Mouse (Mus musculus) embryonic facial prominence, embryonic 10.5 days (tissue): ENCODE data around the gene Ldhc. TPM values are rescaled to one million over a fixed set of nuclear protein-coding genes. Genes with fewer than 3 reads are reported as not detected.

Experiments used
- DNase-seq: peaks from one replicate; pipeline ENCODE4 v3.0.0-alpha.2; 2017; ENCODE audit warnings: low spot score
- H3K27ac ChIP-seq: fragments of 300-500 bp; sonication (generic); replicated peaks from 2 replicates; pipeline ENCODE4 v1.5.1; 2016; ENCODE audit warnings: mild to moderate bottlenecking
- H3K27me3 ChIP-seq: fragments of 300-500 bp; sonication (generic); replicated peaks from 2 replicates; pipeline ENCODE4 v1.6.1; 2016; ENCODE audit warnings: low read depth, mild to moderate bottlenecking; ENCODE audit not compliant: poor library complexity, severe bottlenecking
- H3K36me3 ChIP-seq: fragments of 300-500 bp; sonication (generic); replicated peaks from 2 replicates; pipeline ENCODE4 v1.6.1; 2016; ENCODE audit warnings: mild to moderate bottlenecking, moderate library complexity
- H3K4me1 ChIP-seq: fragments of 300-500 bp; sonication (generic); 2 replicates; pipeline ENCODE4 v1.6.1; 2016
- H3K4me3 ChIP-seq: fragments of 300-500 bp; sonication (generic); 2 replicates; pipeline ENCODE4 v1.5.1; 2016; ENCODE audit warnings: mild to moderate bottlenecking, moderate library complexity
- H3K9me3 ChIP-seq: fragments of 300-500 bp; sonication (generic); 2 replicates; pipeline ENCODE4 v1.6.1; 2016; ENCODE audit warnings: mild to moderate bottlenecking
- WGBS: fragments of 180-500 bp; shearing (Covaris S2); methylation state at CpG from one replicate; pipeline ENCODE4 v1.1.7; 2016; 5-methylcytosine and 5-hydroxymethylcytosine counted together
- polyA plus RNA-seq: library from polyadenylated mRNA; unstranded; fragments of >200 nt; fragmentation: Nextera tagmentation; extraction: Ambion mirVana; gene quantifications from 2 replicates; pipeline ENCODE4 v1.2.1, GENCODE M21; 2016

The Ldhc gene
- polyA plus RNA-seq, 1 experiment from 2014 or later: 0.31 TPM

GRCm38 (mm10) chr7:46834994-46835610, 25.9 kb upstream of the Ldhc start:
- Histone ChIP-seq H3K27me3 (0 out of 2 replicates have a peak, but pooled peaks cover 3% of the 10 kb centered on the region), H3K4me3 (no peak overlapping the region), H3K36me3 (no peaks in the 10 kb centered on the region), H3K4me1 (peaks cover 40% of the 10 kb centered on the region), H3K27ac (peak overlapping the region; percentile 59; the same call in 1 of the 2 replicates), H3K9me3 (no peaks in the 10 kb centered on the region)
- WGBS: 18% methylated on average over 14 of the region's 14 CpGs
- no peak for DNase-seq

GRCm38 (mm10) chr7:46836357-46836756, 24.6 kb upstream of the Ldhc start:
- H3K9me3 ChIP-seq: no peaks in the 10 kb centered on the region
- H3K4me3 ChIP-seq: no peak overlapping the region
- H3K36me3 ChIP-seq: no peaks in the 10 kb centered on the region
- H3K27ac ChIP-seq: no peak overlapping the region
- H3K4me1 ChIP-seq: peaks cover 45% of the 10 kb centered on the region
- no peak for DNase-seq
- peaks cover 15% of the 10 kb centered on the region for H3K27me3 ChIP-seq
- 86% methylated on average over 5 of the region's 5 CpGs for WGBS

GRCm38 (mm10) chr7:46837073-46837472, 23.9 kb upstream of the Ldhc start:
- peaks cover 23% of the 10 kb centered on the region for H3K27me3 ChIP-seq
- no peaks in the 10 kb centered on the region for H3K9me3 ChIP-seq
- H3K4me3 ChIP-seq: no peak overlapping the region
- H3K27ac ChIP-seq: no peak overlapping the region
- WGBS: 50% methylated on average over 5 of the region's 5 CpGs
- no peaks in the 10 kb centered on the region for H3K36me3 ChIP-seq
- DNase-seq: no peak
- peaks cover 51% of the 10 kb centered on the region for H3K4me1 ChIP-seq

- H3K27me3 ChIP-seq: peaks cover 32% of the 10 kb centered on the region
- DNase-seq: peak; percentile 71
- peaks cover 53% of the 10 kb centered on the region for H3K4me1 ChIP-seq
- H3K9me3 ChIP-seq: no peaks in the 10 kb centered on the region
- 5% methylated on average over 9 of the region's 9 CpGs for WGBS
- H3K36me3 ChIP-seq: no peaks in the 10 kb centered on the region
- peak overlapping the region; percentile 36 for H3K4me3 ChIP-seq
- H3K27ac ChIP-seq: peak overlapping the region; percentile 77
These were observed 22.8 kb upstream of the Ldhc start for GRCm38 (mm10) chr7:46838104-46838671.

GRCm38 (mm10) chr7:46838891-46839302, 22.1 kb upstream of the Ldhc start:
- DNase-seq: peak; percentile 42
- Histone ChIP-seq H3K9me3 (no peaks in the 10 kb centered on the region), H3K27me3 (peaks cover 32% of the 10 kb centered on the region), H3K27ac (no peak overlapping the region; the same call in 1 of the 2 replicates), H3K4me3 (peak overlapping the region; percentile 25; the same call in 1 of the 2 replicates), H3K4me1 (peaks cover 54% of the 10 kb centered on the region), H3K36me3 (no peaks in the 10 kb centered on the region)
- 7% methylated on average over 8 of the region's 8 CpGs for WGBS

- WGBS: 25% methylated on average over 7 of the region's 7 CpGs
- H3K4me3 ChIP-seq: no peak overlapping the region
- H3K4me1 ChIP-seq: peaks cover 59% of the 10 kb centered on the region
These were observed 21.6 kb upstream of the Ldhc start for GRCm38 (mm10) chr7:46839446-46839845.

GRCm38 (mm10) chr7:46839861-46840260, 21.1 kb upstream of the Ldhc start:
- 72% methylated on average over 5 of the region's 5 CpGs for WGBS
- H3K36me3 ChIP-seq: no peaks in the 10 kb centered on the region
- H3K27ac ChIP-seq: no peak overlapping the region
- H3K9me3 ChIP-seq: no peaks in the 10 kb centered on the region
- peaks cover 60% of the 10 kb centered on the region for H3K4me1 ChIP-seq
- DNase-seq: no peak
- peaks cover 32% of the 10 kb centered on the region for H3K27me3 ChIP-seq
- H3K4me3 ChIP-seq: no peak overlapping the region

More at GRCm38 (mm10) chr7:46839446-46839845, 21.6 kb upstream of the Ldhc start:
- no peaks in the 10 kb centered on the region for H3K9me3 ChIP-seq
- no peak overlapping the region for H3K27ac ChIP-seq
- no peak for DNase-seq
- H3K27me3 ChIP-seq: peaks cover 32% of the 10 kb centered on the region
- H3K36me3 ChIP-seq: no peaks in the 10 kb centered on the region

GRCm38 (mm10) chr7:46840326-46840725, 20.7 kb upstream of the Ldhc start:
- DNase-seq: no peak
- H3K4me1 ChIP-seq: peaks cover 61% of the 10 kb centered on the region
- WGBS: 45% methylated on average over 4 of the region's 4 CpGs
- H3K27ac ChIP-seq: no peak overlapping the region
- peaks cover 32% of the 10 kb centered on the region for H3K27me3 ChIP-seq
- no peak overlapping the region for H3K4me3 ChIP-seq
- H3K9me3 ChIP-seq: no peaks in the 10 kb centered on the region
- no peaks in the 10 kb centered on the region for H3K36me3 ChIP-seq

GRCm38 (mm10) chr7:46840787-46841525, 20.0 kb upstream of the Ldhc start, which contains the start of gene Ldha:
TSS of gene Ldha (plus strand) at chr7:46841475.
- Histone ChIP-seq H3K27ac (no peak within 1 kb of the TSS; the same call in 1 of the 2 replicates), H3K4me3 (no peak within 1 kb of the TSS), H3K9me3 (no peaks in the 10 kb centered on the region), H3K36me3 (no peaks in the 10 kb centered on the region), H3K4me1 (peaks cover 65% of the 10 kb centered on the region), H3K27me3 (peaks cover 32% of the 10 kb centered on the region)
- DNase-seq: no peak
- 22% methylated on average over 6 of the region's 6 CpGs for WGBS

GRCm38 (mm10) chr7:46842278-46842677, 18.7 kb upstream of the Ldhc start:
- Histone ChIP-seq H3K4me1 (peaks cover 71% of the 10 kb centered on the region), H3K36me3 (peaks cover under 1% of the 10 kb centered on the region)
- 31% methylated on average over 5 of the region's 5 CpGs for WGBS

GRCm38 (mm10) chr7:46843576-46843975, 17.4 kb upstream of the Ldhc start:
- 83% methylated on average over 4 of the region's 4 CpGs for WGBS
- H3K4me1 ChIP-seq: peaks cover 65% of the 10 kb centered on the region
- H3K9me3 ChIP-seq: no peaks in the 10 kb centered on the region
- H3K4me3 ChIP-seq: no peak overlapping the region
- peaks cover 32% of the 10 kb centered on the region for H3K27me3 ChIP-seq
- no peak overlapping the region for H3K27ac ChIP-seq
- H3K36me3 ChIP-seq: peaks cover 14% of the 10 kb centered on the region
- DNase-seq: no peak

More at GRCm38 (mm10) chr7:46842278-46842677, 18.7 kb upstream of the Ldhc start:
- peaks cover 32% of the 10 kb centered on the region for H3K27me3 ChIP-seq
- H3K4me3 ChIP-seq: no peak overlapping the region
- H3K9me3 ChIP-seq: no peaks in the 10 kb centered on the region
- no peak overlapping the region for H3K27ac ChIP-seq
- DNase-seq: no peak

GRCm38 (mm10) chr7:46845211-46845977, 15.6 kb upstream of the Ldhc start:
- peaks cover 26% of the 10 kb centered on the region for H3K27me3 ChIP-seq
- WGBS: under 1% methylated on average over 51 of the region's 51 CpGs
- peak overlapping the region; percentile 81 for H3K4me3 ChIP-seq
- peaks cover 32% of the 10 kb centered on the region for H3K36me3 ChIP-seq
- H3K4me1 ChIP-seq: peaks cover 50% of the 10 kb centered on the region
- H3K27ac ChIP-seq: peak overlapping the region; percentile 98
- H3K9me3 ChIP-seq: no peaks in the 10 kb centered on the region
- DNase-seq: peak; percentile 97
